Mouse (Mus musculus) cortical plate, adult 2 months (tissue): Measurements from ENCODE around the gene Nat8f2. TPM values are rescaled to one million over a fixed set of nuclear protein-coding genes. Genes with fewer than 3 reads are reported as not detected.
"Not testable (repeated sequence)": the region's sequence is repeated elsewhere in the genome, so short reads cannot be mapped to it uniquely, and the experiment has no call there.

Experiments
- H3K27ac ChIP-seq: fragments of 200-500 bp; 2 replicates; pipeline ENCODE4 v1.5.1; 2012; ENCODE audit warnings: low read length, control low read depth, inconsistent platforms; ENCODE audit not compliant: insufficient read depth
- H3K4me1 ChIP-seq: fragments of 200-500 bp; 2 replicates; pipeline ENCODE4 v1.6.1; 2011; ENCODE audit warnings: low read length; ENCODE audit not compliant: control insufficient read depth, insufficient read depth
- H3K4me3 ChIP-seq: fragments of 200-500 bp; 2 replicates; pipeline ENCODE4 v1.5.1; 2011; ENCODE audit warnings: mild to moderate bottlenecking, low read length, control low read depth; ENCODE audit not compliant: insufficient read depth
- CTCF ChIP-seq: fragments of 200-500 bp; IDR thresholded peaks from 2 replicates; pipeline ENCODE4 v1.5.1; 2011; ENCODE audit warnings: mild to moderate bottlenecking, control low read depth, low read length; ENCODE audit not compliant: insufficient read depth; ENCODE audit errors: extremely low read depth
- POLR2A ChIP-seq: fragments of 200-500 bp; IDR thresholded peaks from 2 replicates; pipeline ENCODE4 v1.6.1; 2011; ENCODE audit warnings: mild to moderate bottlenecking, low read length, control low read depth; ENCODE audit not compliant: insufficient read depth; ENCODE audit errors: extremely low read depth
- polyA plus RNA-seq: library from polyadenylated mRNA; depleted of rRNA; stranded (reverse); fragments of >200 nt; gene quantifications from 2 replicates; pipeline ENCODE4 v1.2.3, GENCODE M21; 2012

Gene Nat8f2
- polyA plus RNA-seq, 1 experiment = 0.40 TPM

DNA sequence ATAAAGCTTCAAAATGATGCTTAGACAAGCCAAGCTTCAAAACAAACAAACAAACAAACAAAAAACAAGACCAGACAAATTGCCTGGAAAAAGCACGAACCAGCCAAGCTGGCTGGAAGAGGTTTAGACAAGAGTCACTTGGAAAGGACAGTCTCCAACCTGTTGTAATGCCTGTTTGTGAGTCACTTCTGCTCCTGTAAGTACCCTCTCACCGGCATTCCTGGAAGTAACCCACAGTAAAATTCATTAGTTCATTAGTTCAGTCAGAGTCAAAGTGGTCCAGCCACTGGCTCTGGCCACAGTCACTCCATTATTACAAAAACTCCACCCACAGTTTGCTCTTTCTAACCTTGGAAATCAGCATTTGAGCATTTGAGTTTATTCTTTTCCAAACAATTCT, 5.1 kb downstream of the Nat8f2 start:
- 0 out of 2 replicates have a peak, but pooled peaks cover 2% of the 10 kb centered on the region for H3K4me1 ChIP-seq
- no peak for TF ChIP-seq POLR2A
- TF ChIP-seq CTCF = no peak
- no peak overlapping the region for H3K27ac ChIP-seq
- no peak overlapping the region for H3K4me3 ChIP-seq

DNA sequence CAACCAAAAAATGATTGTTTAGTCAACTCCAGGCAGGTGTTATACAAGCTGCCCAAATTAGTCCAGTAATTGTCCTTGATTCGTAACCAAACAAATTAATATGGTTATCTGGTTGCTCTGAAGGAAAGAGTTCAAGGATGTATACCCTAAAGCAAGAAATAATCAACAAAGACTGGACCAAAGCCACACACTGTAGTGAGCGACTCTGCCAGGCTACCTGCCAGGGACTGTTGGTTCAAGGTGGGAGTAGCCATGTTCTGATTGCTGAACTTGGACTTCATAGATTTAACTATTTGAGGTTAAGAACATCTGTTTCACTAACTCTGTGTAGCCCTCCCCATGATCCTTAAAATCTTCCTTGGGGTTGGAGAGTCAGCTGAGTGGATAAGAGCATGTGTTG, 5.8 kb downstream of the Nat8f2 start:
- H3K4me1 ChIP-seq = 0 out of 2 replicates have a peak, but pooled peaks cover 2% of the 10 kb centered on the region
- no peak overlapping the region for H3K27ac ChIP-seq
- no peak overlapping the region for H3K4me3 ChIP-seq
- TF ChIP-seq POLR2A = no peak
- no peak for TF ChIP-seq CTCF

DNA sequence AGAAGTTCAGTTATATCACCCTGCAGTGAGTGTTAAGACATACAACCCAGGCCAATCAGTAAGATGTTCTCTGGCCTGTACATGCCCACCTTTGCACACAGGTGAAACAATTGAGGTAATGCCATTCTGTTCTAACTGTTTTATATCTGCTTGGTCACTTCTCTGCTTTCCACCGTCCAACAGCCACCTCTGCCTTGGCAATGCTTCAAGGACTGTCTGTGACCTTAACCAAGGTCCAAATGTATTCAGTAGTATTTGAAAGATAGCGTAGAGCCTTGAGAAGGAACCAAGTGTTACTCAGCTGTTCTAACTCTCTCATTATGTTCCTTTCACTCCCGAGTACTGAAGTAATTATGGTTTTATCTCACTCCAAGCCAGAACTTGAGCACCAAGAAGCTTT, 6.4 kb downstream of the Nat8f2 start:
- no peak overlapping the region for H3K4me3 ChIP-seq
- no peak for TF ChIP-seq CTCF
- H3K27ac ChIP-seq = no peak overlapping the region; the same call in 1 of the 2 replicates
- 0 out of 2 replicates have a peak, but pooled peaks cover 2% of the 10 kb centered on the region for H3K4me1 ChIP-seq

DNA sequence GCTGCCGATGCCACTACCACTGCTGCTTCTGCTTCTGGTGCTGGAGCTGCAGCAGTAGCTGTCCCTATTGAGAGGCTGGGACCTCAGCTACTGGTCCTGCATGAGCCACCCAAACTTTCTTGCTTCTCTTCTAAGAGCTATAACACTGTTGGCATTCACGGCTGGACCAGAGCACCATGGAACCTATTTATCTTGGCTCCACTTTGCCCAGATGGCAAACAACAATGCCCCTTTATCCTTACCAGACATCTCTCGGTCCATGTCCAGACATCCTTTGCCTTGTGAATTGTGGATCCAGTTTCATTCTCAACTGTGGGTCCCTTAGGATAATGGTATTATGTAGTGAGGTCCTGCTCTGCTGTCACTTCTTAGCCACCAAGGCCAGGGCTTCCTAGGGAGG, 7.7 kb downstream of the Nat8f2 start:
- 0 out of 2 replicates have a peak, but pooled peaks cover 3% of the 10 kb centered on the region for H3K4me1 ChIP-seq
- H3K27ac ChIP-seq = no peak overlapping the region
- H3K4me3 ChIP-seq = no peak overlapping the region
- TF ChIP-seq CTCF (no peak), POLR2A (no peak)

DNA sequence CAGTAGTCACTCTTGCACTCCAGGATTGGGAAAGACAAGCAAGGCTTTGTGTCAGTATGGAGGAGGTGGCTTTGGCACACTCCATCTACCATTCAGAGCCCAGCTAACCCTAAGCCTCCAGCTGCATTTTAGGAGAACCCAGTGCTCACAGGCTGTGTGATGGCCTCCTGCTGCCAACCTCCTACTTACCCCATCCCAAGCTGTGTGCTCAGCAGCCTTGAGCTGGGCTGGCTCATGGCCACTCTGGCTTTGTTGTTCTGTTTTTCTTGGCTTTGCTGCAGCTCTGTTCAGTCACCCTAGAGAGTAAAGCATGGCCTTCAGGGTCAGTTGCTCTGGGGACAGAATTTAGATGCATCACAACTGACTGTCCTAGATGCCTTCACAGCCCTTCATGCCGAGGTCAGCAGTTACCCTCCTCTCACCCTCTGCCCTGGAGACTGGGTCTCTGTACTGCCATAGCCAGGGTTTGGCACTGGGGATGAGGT, 12.7 kb downstream of the Nat8f2 start:
- Histone ChIP-seq H3K4me1 (peaks cover 3% of the 10 kb centered on the region; the same call in 1 of the 2 replicates), H3K27ac (peak overlapping the region; percentile 75), H3K4me3 (no peak overlapping the region)
- no peak for TF ChIP-seq POLR2A
- no peak for TF ChIP-seq CTCF

DNA sequence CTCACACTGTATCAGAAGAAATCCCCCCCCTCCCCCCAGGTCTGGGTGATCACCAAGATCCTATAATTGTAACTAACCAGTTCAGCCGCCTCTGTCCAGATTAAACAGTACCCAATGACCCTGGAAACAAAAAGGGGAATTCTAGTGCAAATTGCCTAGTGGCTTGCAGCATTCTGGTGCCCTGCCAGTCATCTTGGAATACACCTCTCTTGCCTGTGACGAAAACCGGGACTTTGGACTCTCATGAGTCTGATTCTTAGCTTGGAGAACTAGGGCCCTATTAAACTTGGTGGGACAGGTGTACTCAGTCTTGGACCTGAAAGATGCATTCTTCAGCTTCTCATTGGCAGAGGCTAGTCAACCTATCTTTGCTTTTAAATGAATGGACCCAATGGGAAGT, 15.5 kb downstream of the Nat8f2 start:
- Histone ChIP-seq H3K27ac (no peak overlapping the region), H3K4me1 (peaks cover 3% of the 10 kb centered on the region; the same call in 1 of the 2 replicates), H3K4me3 (no peak overlapping the region)
- TF ChIP-seq POLR2A (no peak), CTCF (no peak)

DNA sequence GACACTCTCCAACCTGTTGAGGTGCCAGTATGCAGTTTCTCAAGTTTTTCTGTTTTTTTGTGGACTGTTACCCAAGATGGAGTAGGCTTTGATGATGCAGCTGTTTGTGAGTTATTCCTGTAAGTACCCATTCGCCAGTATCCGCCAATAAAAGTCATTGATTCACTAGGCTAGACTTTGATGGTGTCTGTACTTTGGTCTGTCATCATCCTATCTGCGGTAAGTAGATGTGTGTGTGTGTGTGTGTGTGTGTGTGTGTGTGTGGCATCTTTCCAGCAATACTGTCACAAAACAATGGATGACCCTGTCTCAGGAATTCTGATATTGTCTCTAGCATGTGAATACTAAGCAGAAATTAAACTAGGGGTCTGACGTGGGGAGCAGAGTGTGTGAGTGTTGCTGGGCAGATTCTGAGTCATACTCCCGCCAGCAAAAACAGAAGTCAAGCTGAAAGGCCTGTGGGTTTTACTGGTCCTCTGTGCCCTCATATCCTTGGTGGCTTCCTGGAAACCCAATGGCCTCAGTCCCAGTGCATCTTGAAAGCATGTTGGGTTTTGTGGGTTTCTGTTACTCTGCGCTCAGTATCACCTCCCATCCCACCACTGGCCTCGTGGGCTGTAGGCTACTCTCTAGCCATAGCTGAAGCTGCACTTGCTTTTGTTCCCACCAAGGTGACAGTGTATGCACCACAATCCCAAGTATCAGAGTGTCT, 17.7 kb downstream of the Nat8f2 start:
- Histone ChIP-seq H3K4me1 (peaks cover 5% of the 10 kb centered on the region), H3K4me3 (no peak overlapping the region), H3K27ac (no peak overlapping the region)
- no peak for TF ChIP-seq CTCF
- no peak for TF ChIP-seq POLR2A

DNA sequence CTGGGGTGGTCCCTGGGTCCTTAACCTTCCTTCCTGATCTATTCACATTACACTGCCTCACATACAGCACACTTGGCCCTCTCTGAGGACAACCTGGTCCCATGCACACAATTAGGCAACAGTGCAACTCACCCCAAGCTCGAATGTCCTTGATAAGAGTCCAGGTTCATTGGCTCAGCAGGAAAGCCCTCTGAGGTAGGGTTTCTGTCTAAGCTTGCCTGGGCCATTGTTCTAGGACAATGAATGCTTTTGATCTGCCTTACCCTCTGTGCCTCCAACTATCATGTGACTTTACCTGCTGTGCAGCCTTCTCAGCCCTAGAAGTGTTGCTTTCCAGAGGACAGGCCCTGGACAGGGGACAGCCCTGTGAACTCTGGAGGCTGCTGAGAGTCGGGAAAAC, 19.7 kb downstream of the Nat8f2 start:
- TF ChIP-seq CTCF = no peak
- no peak for TF ChIP-seq POLR2A
- H3K27ac ChIP-seq = peak overlapping the region; percentile 88
- peaks cover 4% of the 10 kb centered on the region for H3K4me1 ChIP-seq
- H3K4me3 ChIP-seq = no peak overlapping the region

DNA sequence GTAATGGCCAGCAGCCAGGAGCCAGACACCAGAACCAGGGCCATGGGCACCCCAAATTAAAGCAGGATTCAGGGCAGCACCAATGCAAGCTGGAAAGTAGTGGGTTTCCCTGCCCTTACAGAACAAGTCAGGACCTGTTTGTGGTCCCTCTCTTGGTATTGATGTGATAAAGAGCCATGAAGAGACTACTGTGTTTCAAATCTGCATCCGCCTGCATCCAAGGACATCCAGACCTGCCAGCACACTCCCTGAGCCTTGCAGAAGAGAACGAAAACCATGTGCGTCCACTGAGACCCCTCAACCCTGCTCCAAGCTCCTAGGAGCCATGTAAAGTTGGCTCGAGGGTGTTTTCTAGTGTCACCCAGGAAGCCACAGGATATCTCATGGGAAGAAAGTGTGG, 20.8 kb downstream of the Nat8f2 start:
- H3K4me3 ChIP-seq = no peak overlapping the region
- H3K4me1 ChIP-seq = peaks cover 4% of the 10 kb centered on the region
- no peak for TF ChIP-seq POLR2A
- TF ChIP-seq CTCF = no peak
- no peak overlapping the region for H3K27ac ChIP-seq

DNA sequence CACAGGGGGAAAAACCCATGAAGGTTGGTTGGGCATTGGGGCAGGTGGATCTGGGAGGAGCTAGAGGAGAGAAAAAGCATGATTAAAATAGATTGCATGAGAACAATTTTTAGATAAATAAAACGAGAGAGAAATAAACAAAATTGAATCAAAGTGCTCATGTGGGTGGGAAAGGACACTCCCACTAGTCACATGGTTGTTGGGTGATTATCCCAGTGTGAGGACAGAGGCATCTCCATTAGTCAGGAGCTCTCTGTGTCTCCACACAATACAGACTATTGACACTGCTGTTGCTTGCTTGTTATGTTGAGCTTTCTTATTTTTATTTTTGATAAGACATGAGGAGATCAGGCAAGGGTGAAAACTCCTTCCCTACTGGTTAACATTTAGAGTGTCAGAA, 22.0 kb downstream of the Nat8f2 start:
- no peak overlapping the region for H3K4me3 ChIP-seq
- peaks cover 4% of the 10 kb centered on the region for H3K4me1 ChIP-seq
- no peak for TF ChIP-seq POLR2A
- no peak for TF ChIP-seq CTCF
- peak overlapping the region; percentile 28; the same call in 1 of the 2 replicates for H3K27ac ChIP-seq

DNA sequence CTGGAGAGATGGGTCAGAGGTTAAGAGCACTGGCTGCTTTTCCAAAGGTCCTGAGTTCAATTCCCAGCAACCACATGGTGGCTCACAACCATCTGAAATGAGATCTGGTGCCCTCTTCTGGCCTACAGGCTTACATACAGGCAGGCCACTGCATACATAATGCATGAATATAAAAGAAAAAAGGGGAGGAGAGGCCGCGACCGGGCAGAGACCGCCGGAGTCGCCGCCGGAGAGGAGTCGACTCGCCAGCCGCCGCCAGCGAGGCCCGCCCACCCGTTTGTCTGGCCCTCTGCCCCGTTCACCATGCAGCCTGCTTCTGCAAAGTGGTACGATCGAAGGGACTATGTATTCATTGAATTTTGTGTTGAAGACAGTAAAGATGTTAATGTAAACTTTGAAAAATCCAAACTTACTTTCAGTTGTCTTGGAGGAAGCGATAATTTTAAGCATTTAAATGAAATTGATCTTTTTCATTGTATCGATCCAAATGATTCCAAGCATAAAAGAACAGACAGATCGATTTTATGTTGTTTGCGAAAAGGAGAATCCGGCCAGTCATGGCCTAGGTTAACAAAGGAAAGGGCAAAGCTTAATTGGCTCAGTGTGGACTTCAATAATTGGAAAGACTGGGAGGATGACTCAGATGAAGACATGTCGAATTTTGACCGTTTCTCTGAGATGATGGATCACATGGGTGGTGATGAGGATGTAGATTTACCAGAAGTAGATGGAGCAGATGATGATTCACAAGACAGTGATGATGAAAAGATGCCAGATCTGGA, 25.1 kb downstream of the Nat8f2 start:
- not testable (repeated sequence) for H3K27ac ChIP-seq, H3K4me1 ChIP-seq, H3K4me3 ChIP-seq
